Mouse (Mus musculus): ENCODE measurements at regions not wholly inside any gene's neighbourhood (a gene's known extent, or its start where the extent isn't known, plus 50 kb on each side); places are given as distances from the start of the nearest gene placed in this dataset.

- TF ChIP-seq POLR2A (IDR thresholded peaks at IDR 0.05; ENCODE audit: low read depth, low read length) = no peak
- no peak for TF ChIP-seq CTCF (IDR thresholded peaks at IDR 0.05; ENCODE audit: borderline replicate concordance, insufficient read depth, low read length)
Observed at GRCm38 (mm10) chr8:82454056-82454455, 51.0 kb upstream of the Il15 start.
